Mouse (Mus musculus): ENCODE measurements around the gene Zranb1.

DNA sequence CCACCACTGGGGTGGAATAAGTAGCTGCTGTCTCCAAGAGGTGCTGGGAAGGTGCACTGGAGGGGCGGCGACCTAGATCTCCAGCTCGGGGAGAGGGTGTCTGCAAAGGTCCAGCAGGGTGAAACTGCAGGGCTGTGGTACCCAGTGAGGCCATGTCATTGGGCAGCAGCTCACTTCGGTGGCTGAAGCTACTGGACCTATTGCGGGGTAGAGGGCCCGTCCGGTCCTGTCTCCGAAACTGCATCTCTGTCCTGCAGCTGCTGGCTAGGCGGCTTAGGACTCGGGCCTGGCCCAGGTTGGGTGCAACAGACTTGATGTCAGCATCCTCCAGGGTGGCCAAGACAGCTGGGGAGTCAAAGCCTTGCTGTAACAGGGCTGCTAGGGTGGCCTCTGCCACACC, 83.0 kb downstream of the Zranb1 start:
- TF ChIP-seq POLR2A (IDR thresholded peaks at IDR 0.05; ENCODE audit: insufficient read depth, low read depth, low read length) (no peak), CTCF (IDR thresholded peaks at IDR 0.05) (no peak), EP300 (IDR thresholded peaks at IDR 0.05; ENCODE audit: insufficient read depth, low read depth, low read length) (no peak)

Measured in heart, adult 2 months (tissue).